ENCODE assay signal across 8 mouse cellular contexts in the genomic region with DNA sequence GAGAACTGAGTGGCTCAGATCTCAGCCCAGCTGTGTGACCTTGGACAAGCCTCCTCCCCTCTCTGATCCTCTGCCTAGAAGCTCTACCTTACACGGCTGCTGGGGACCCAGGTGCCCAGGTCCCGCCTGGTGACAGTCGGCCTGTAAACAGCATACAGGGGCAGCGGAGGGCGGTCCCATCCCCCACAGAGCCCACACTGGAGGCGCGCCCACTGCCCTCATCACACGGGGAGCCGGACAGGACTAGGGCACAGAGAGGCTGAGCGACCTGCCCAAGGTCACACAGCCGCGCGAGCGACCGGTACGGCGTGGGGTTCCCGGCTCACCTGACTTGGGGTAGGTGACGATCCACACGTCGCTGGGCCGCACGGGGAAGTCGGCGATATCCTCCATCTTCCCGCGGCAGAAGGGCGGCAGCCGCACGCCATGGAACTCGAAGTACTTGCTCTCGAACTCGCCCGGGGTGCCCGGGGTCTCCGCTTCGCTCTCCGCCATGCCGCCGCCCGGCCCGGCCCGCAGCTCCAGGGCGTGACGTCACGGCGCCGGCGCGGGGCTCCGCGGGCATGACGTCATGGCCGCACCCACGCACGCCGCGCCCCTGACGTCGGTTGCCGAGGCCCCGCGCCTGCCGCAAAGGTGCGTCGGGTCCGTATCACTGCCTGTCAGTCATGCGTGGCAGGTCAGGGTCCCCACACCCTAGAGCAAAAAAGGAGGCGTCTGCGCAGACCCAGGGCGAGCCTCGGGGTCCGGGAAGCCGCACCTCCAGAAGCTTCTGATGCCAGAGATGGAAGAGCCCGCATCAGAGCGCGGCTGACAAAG. TPM values are rescaled to one million over a fixed set of nuclear protein-coding genes. Genes with fewer than 3 reads are reported as not detected.
A peak's percentile ranks its signal among the peaks of the same experiment; 100 is the strongest.
DNase-seq lines count a peak whose midpoint lies in the region; ATAC-seq and TF ChIP-seq lines count a peak whose summit lies in the region.

A gene (minus strand): TSS at position 650 of the 819 bp plus-strand sequence.

- intact Hi-C loops in left cerebral cortex, postnatal 10 days (cut with DNase I), result no loop called here
- intact Hi-C loops in gastrocnemius, postnatal 36 days (cut with DNase I), result no loop called here

- TF ChIP-seq CTCF in lung, embryonic 14.5 days (IDR thresholded peaks at IDR 0.05; ENCODE audit: low read depth), result no peak

- peak within 1 kb of the TSS; percentile 26 for H3K9ac ChIP-seq in lung, embryonic 14.5 days
- H3K9ac ChIP-seq in neural tube, embryonic 11.5 days (ENCODE audit: low read length), result peak within 1 kb of the TSS; percentile 31

- WGBS in lung, embryonic 14.5 days, result under 1% methylated on average over 77 of the region's 77 CpGs
- 4% methylated on average over 60 of the region's 77 CpGs for WGBS in neural tube, embryonic 11.5 days

- H3K4me2 ChIP-seq in lung, embryonic 14.5 days, result peak within 1 kb of the TSS; percentile 85
- H3K4me2 ChIP-seq in neural tube, embryonic 11.5 days (ENCODE audit: low read depth), result peak within 1 kb of the TSS; percentile 66

- no peaks in the 10 kb centered on the region for H3K4me1 ChIP-seq in lung, embryonic 14.5 days (ENCODE audit: insufficient read depth)
- H3K4me1 ChIP-seq in neural tube, embryonic 11.5 days (ENCODE audit: control insufficient read depth, insufficient read depth, low read length), result no peaks in the 10 kb centered on the region

- peak within 1 kb of the TSS; percentile 50 for H3K4me3 ChIP-seq in lung, embryonic 14.5 days (ENCODE audit: low read depth, low read length)
- H3K4me3 ChIP-seq in neural tube, embryonic 11.5 days (ENCODE audit: low read depth, low read length), result peak within 1 kb of the TSS; percentile 37

- DNase-seq in lung, embryonic 14.5 days, result peak; percentile 19
- no peak for DNase-seq in lung, adult 18-20 months
- DNase-seq in cerebellum, adult 8-10 months, result peak; percentile 78
- peak; percentile 28 to 79 for DNase-seq in left cerebral cortex, postnatal 10 days (ENCODE audit: extremely low spot score in 1 of 2, low spot score in 2 of 2)
- peak; percentile 63 for DNase-seq in neural tube, embryonic 11.5 days (ENCODE audit: low spot score)
- no peak for DNase-seq in urinary bladder, adult 18-20 months (ENCODE audit: low spot score in 2 of 2)
- no peak for DNase-seq in gastrocnemius, postnatal 36 days

- ATAC-seq in lung, embryonic 14.5 days (ENCODE audit: insufficient read depth), result no peak
- ATAC-seq in frontal cortex, adult (ENCODE audit: low TSS enrichment), result peak; percentile 62
- ATAC-seq in neural tube, embryonic 11.5 days (ENCODE audit: insufficient read depth, low FRiP score, low TSS enrichment), result no peak; the same call in 1 of the 2 replicates

- H3K27ac ChIP-seq in lung, embryonic 14.5 days (ENCODE audit: low read depth), result no peak within 1 kb of the TSS
- no peak within 1 kb of the TSS for H3K27ac ChIP-seq in neural tube, embryonic 11.5 days (ENCODE audit: low read depth, low read length)

- no peaks in the 10 kb centered on the region for H3K9me3 ChIP-seq in lung, embryonic 14.5 days (ENCODE audit: low read depth, low read length)
- H3K9me3 ChIP-seq in neural tube, embryonic 11.5 days (ENCODE audit: control insufficient read depth, low read length), result no peaks in the 10 kb centered on the region

- peaks cover 24% of the 10 kb centered on the region for H3K27me3 ChIP-seq in lung, embryonic 14.5 days (ENCODE audit: insufficient read depth, low read length)
- H3K27me3 ChIP-seq in neural tube, embryonic 11.5 days (ENCODE audit: control insufficient read depth, insufficient read depth, low read length), result peaks cover 22% of the 10 kb centered on the region

- no peaks in the 10 kb centered on the region for H3K36me3 ChIP-seq in lung, embryonic 14.5 days (ENCODE audit: insufficient read depth)
- H3K36me3 ChIP-seq in neural tube, embryonic 11.5 days (ENCODE audit: control insufficient read depth, insufficient read depth, low read length), result no peaks in the 10 kb centered on the region

RNA-seq across cellular contexts. Expression of the gene that starts here (rescaled TPM):
- polyA plus RNA-seq in lung, embryonic 14.5 days (2014; fragmentation: Nextera tagmentation; extraction: Ambion mirVana), result 0.62 and 0.75 TPM in 2 replicates
- total RNA-seq in left cerebral cortex, postnatal 10 days (2021), result 100 to 1,000 TPM; 330 to 338 TPM
- polyA plus RNA-seq in neural tube, embryonic 11.5 days (2014; fragmentation: Nextera tagmentation; extraction: Ambion mirVana), result 16.0 and 18.1 TPM in 2 replicates
- not detected for total RNA-seq in gastrocnemius, postnatal 36 days (2021)

Comparison
In these comparisons a context has a peak if more than half of its experiments do, and no peak if none do; other contexts are left out.
1. RNA of the gene that starts here (total RNA-seq): 330 to 338 TPM in left cerebral cortex, postnatal 10 days; not detected in gastrocnemius, postnatal 36 days; every median in the first group is over 100 times any median in the second.
2. Peak in DNase-seq, H3K4me3 ChIP-seq, H3K9ac ChIP-seq and H3K4me2 ChIP-seq in lung, embryonic 14.5 days; RNA of the gene not detected or under 1 TPM.
3. DNase-seq: peak in cerebellum, adult 8-10 months (single experiment), left cerebral cortex, postnatal 10 days (2 of 2) and neural tube, embryonic 11.5 days (single experiment); none in lung, adult 18-20 months (0 of 2), urinary bladder, adult 18-20 months (0 of 2) and gastrocnemius, postnatal 36 days (0 of 2).